Mouse (Mus musculus) lung, embryonic 14.5 days (tissue): ENCODE results near the gene Vdr. TPM values are rescaled to one million over a fixed set of nuclear protein-coding genes. Genes with fewer than 3 reads are reported as not detected.

Experiments
- ATAC-seq: fragments of 200-750 bp; cut with Nextera tagmentation; 2 replicates; pipeline ENCODE4 v1.8.0; 2017; ENCODE audit warnings: mild to moderate bottlenecking, moderate TSS enrichment, moderate library complexity; ENCODE audit not compliant: insufficient read depth
- DNase-seq: peaks from one replicate; pipeline ENCODE4 v3.0.0-alpha.2; 2015
- H3K27ac ChIP-seq: fragments of 300-500 bp; sonication (generic); 2 replicates; pipeline ENCODE4 v1.5.1; 2014; ENCODE audit warnings: low read depth, mild to moderate bottlenecking, moderate library complexity
- H3K27me3 ChIP-seq: fragments of 300-500 bp; sonication (generic); 2 replicates; pipeline ENCODE4 v1.6.1; 2014; ENCODE audit warnings: low read length, control low read depth; ENCODE audit not compliant: insufficient read depth
- H3K36me3 ChIP-seq: fragments of 300-500 bp; sonication (generic); 2 replicates; pipeline ENCODE4 v1.6.1; 2014; ENCODE audit warnings: control low read depth; ENCODE audit not compliant: insufficient read depth
- H3K4me1 ChIP-seq: fragments of 300-500 bp; sonication (generic); 2 replicates; pipeline ENCODE4 v1.6.1; 2014; ENCODE audit warnings: antibody characterized with exemption, control low read depth; ENCODE audit not compliant: insufficient read depth
- H3K4me2 ChIP-seq: fragments of 300-500 bp; sonication (generic); 2 replicates; pipeline ENCODE4 v1.6.1; 2014; ENCODE audit warnings: mild to moderate bottlenecking
- H3K4me3 ChIP-seq: fragments of 300-500 bp; sonication (generic); 2 replicates; pipeline ENCODE4 v1.5.1; 2014; ENCODE audit warnings: low read depth, low read length
- H3K9ac ChIP-seq: fragments of 300-500 bp; sonication (generic); 2 replicates; pipeline ENCODE4 v1.6.1; 2014
- H3K9me3 ChIP-seq: fragments of 300-500 bp; sonication (generic); 2 replicates; pipeline ENCODE4 v1.6.1; 2016; ENCODE audit warnings: low read depth, low read length, control low read depth
- CTCF ChIP-seq: IDR thresholded peaks from 2 replicates; pipeline ENCODE4 v1.5.1; 2016; ENCODE audit warnings: antibody characterized with exemption, low read depth
- WGBS: fragments of 180-500 bp; shearing (Covaris S2); extraction: QIAGEN DNeasy Blood & Tissue Kit; methylation state at CpG from one replicate; pipeline ENCODE4 v1.1.7; 2014; 5-methylcytosine and 5-hydroxymethylcytosine counted together
- polyA plus RNA-seq: library from polyadenylated mRNA; unstranded; fragments of >200 nt; fragmentation: Nextera tagmentation; extraction: Ambion mirVana; gene quantifications from 2 replicates; pipeline ENCODE4 v1.2.1, GENCODE M21; 2014

Vdr gene
- polyA plus RNA-seq, 1 experiment from 2014 or later: 0.38 TPM

- WGBS: 37% methylated on average over 21 of the region's 21 CpGs
- Histone ChIP-seq H3K27ac (peak overlapping the region; percentile 14; the same call in 1 of the 2 replicates), H3K4me3 (no peak overlapping the region), H3K9ac (no peak overlapping the region), H3K36me3 (peaks cover 27% of the 10 kb centered on the region), H3K4me1 (peaks cover 12% of the 10 kb centered on the region), H3K27me3 (no peaks in the 10 kb centered on the region), H3K9me3 (no peaks in the 10 kb centered on the region), H3K4me2 (peak overlapping the region; percentile 22; the same call in 1 of the 2 replicates)
- DNase-seq (peak; percentile 57), ATAC-seq (0 out of 2 replicates have a peak, but pooled peaks have one; percentile 29)
- TF ChIP-seq CTCF: no peak
These were observed 96.8 kb downstream of the Vdr start for GRCm38 (mm10) chr15:97813452-97814204.

GRCm38 (mm10) chr15:97812875-97813274 lies 97.6 kb downstream of the Vdr start:
- WGBS: 64% methylated on average over 7 of the region's 7 CpGs
- no peak overlapping the region for H3K9ac ChIP-seq

GRCm38 (mm10) chr15:97812126-97812525 lies 98.3 kb downstream of the Vdr start:
- Histone ChIP-seq H3K4me1 (peaks cover 12% of the 10 kb centered on the region), H3K27me3 (no peaks in the 10 kb centered on the region), H3K36me3 (peaks cover 42% of the 10 kb centered on the region), H3K4me3 (no peak overlapping the region), H3K9me3 (no peaks in the 10 kb centered on the region), H3K27ac (no peak overlapping the region), H3K9ac (no peak overlapping the region), H3K4me2 (no peak overlapping the region)
- DNase-seq (peak; percentile 32), ATAC-seq (peak; percentile 35; the same call in 1 of the 2 replicates)
- 61% methylated on average over 6 of the region's 6 CpGs for WGBS
- no peak for TF ChIP-seq CTCF

More at GRCm38 (mm10) chr15:97812875-97813274, 97.6 kb downstream of the Vdr start:
- Histone ChIP-seq H3K27me3 (no peaks in the 10 kb centered on the region), H3K9me3 (no peaks in the 10 kb centered on the region), H3K4me3 (no peak overlapping the region), H3K36me3 (peaks cover 35% of the 10 kb centered on the region), H3K4me1 (peaks cover 12% of the 10 kb centered on the region), H3K4me2 (no peak overlapping the region), H3K27ac (peak overlapping the region; percentile 40; the same call in 1 of the 2 replicates)
- TF ChIP-seq CTCF: no peak
- no peak for ATAC-seq
- no peak for DNase-seq

GRCm38 (mm10) chr15:97811307-97811706 lies 99.1 kb downstream of the Vdr start:
- no peaks in the 10 kb centered on the region for H3K9me3 ChIP-seq
- no peak overlapping the region for H3K4me3 ChIP-seq
- no peaks in the 10 kb centered on the region for H3K27me3 ChIP-seq
- no peak for ATAC-seq
- peaks cover 12% of the 10 kb centered on the region for H3K4me1 ChIP-seq
- peaks cover 50% of the 10 kb centered on the region for H3K36me3 ChIP-seq
- DNase-seq: no peak
- H3K4me2 ChIP-seq: no peak overlapping the region
- WGBS: 85% methylated on average over 9 of the region's 9 CpGs
- TF ChIP-seq CTCF: no peak
- H3K9ac ChIP-seq: no peak overlapping the region
- H3K27ac ChIP-seq: no peak overlapping the region

GRCm38 (mm10) chr15:97810399-97810798 lies 100.0 kb downstream of the Vdr start:
- Histone ChIP-seq H3K4me2 (no peak overlapping the region), H3K27me3 (no peaks in the 10 kb centered on the region), H3K36me3 (peaks cover 56% of the 10 kb centered on the region), H3K4me3 (no peak overlapping the region), H3K4me1 (peaks cover 12% of the 10 kb centered on the region), H3K9me3 (no peaks in the 10 kb centered on the region), H3K9ac (no peak overlapping the region), H3K27ac (no peak overlapping the region)
- no peak for TF ChIP-seq CTCF
- DNase-seq (no peak), ATAC-seq (no peak)
- 90% methylated on average over 5 of the region's 5 CpGs for WGBS

- peak; percentile 47 for DNase-seq
- H3K36me3 ChIP-seq: peaks cover 60% of the 10 kb centered on the region
These were observed 100.5 kb downstream of the Vdr start for GRCm38 (mm10) chr15:97809942-97810341.

GRCm38 (mm10) chr15:97809206-97809605 lies 101.2 kb downstream of the Vdr start:
- H3K4me3 ChIP-seq: no peak overlapping the region
- H3K9me3 ChIP-seq: no peaks in the 10 kb centered on the region
- DNase-seq: no peak
- no peak for ATAC-seq
- H3K4me2 ChIP-seq: no peak overlapping the region
- H3K27me3 ChIP-seq: no peaks in the 10 kb centered on the region
- no peak for TF ChIP-seq CTCF
- WGBS: 77% methylated on average over 14 of the region's 14 CpGs
- no peak overlapping the region for H3K9ac ChIP-seq
- peaks cover 12% of the 10 kb centered on the region for H3K4me1 ChIP-seq
- no peak overlapping the region for H3K27ac ChIP-seq
- peaks cover 64% of the 10 kb centered on the region for H3K36me3 ChIP-seq

More at GRCm38 (mm10) chr15:97809942-97810341, 100.5 kb downstream of the Vdr start:
- no peak overlapping the region for H3K9ac ChIP-seq
- no peaks in the 10 kb centered on the region for H3K9me3 ChIP-seq
- H3K4me2 ChIP-seq: no peak overlapping the region
- H3K27me3 ChIP-seq: no peaks in the 10 kb centered on the region
- peak; percentile 67 for TF ChIP-seq CTCF
- no peak for ATAC-seq
- peaks cover 12% of the 10 kb centered on the region for H3K4me1 ChIP-seq
- no peak overlapping the region for H3K27ac ChIP-seq
- 91% methylated on average over 5 of the region's 5 CpGs for WGBS
- no peak overlapping the region for H3K4me3 ChIP-seq
